Mouse (Mus musculus): ENCODE data around the gene Sntb2.
"Not testable (repeated sequence)": the region's sequence is repeated elsewhere in the genome, so short reads cannot be mapped to it uniquely, and the experiment has no call there.

Gene Sntb2

DNA sequence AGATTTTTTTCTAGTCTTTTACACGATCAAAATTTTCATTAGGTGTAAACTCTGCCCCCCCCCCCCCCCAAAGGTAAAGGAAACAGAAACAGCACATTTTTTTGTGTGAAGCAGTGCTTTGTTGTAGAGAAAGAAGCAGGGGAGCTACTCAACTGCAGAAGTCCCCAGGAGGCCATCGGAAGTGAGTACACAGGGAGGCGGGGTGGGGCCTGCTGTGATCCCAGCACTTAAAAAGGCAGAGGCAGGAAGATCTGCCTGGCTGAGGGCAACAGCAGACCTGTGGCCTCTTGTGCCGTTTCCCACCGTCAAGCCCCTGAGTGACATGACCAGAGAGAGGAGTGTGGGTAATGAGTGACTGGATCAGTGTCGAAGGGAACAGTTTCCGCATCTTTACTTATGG is 39.2 kb downstream of the Sntb2 start:
- peak; percentile 38 for DNase-seq

DNA sequence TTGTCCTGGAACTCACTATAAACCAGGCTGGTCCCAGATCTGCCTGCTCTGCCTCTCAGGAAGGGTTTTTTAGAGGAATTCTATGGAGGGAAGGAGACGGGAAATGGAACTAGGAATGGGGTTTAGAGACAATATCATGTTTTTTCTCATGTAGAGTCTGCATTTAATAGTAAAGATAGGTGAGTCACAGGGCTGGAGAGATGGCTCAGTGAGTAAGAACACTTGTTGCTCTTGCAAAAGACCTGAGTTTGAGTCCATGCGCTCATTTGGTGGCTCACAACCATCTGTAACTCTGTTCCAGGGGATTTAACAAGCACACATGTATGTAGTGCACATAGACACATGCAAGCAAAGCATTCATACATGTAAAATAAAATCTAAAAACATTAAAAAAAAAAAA is 40.2 kb downstream of the Sntb2 start:
- no peak for DNase-seq

DNA sequence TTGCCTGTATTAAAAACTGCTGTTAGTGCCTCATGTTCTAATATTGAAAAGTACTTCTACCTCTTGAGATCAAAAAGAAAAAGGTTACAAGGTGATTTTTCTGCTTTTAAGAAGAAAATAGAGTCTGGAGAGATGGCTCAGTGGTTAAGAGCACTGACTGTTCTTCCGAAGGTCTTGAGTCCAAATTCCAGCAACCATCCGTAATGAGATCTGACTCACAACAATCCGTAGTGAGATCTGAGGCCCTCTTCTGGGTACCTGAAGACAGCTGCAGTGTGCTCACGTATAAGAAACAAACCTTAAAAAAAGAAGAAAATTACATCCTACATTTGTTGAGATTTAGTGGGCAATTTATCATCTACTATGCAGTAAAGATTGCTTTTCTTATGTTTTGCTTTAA is 40.9 kb downstream of the Sntb2 start:
- DNase-seq = no peak

- DNase-seq = no peak
Measured at GRCm38 (mm10) chr8:106978755-106979251, 43.3 kb downstream of the Sntb2 start.

DNA sequence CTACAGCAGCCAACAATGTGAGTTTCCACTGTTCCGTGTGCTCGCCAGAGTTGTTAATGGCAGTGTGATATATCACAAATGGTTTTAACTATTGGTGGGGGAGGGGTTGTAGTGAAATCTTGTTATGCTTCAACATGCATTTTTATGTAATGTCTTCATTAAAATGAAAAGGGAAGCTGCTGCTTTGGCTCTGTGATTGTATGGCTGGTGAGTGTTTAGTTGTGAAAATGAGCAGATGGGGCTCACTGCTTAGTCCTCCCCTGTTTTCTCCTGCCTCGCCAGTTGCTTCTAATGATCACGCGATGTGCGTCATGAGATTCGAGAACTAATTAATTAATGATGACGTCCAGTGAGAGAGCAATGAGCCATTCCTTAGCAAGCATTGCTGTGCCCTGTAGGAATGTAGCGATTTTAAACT is 49.9 kb downstream of the Sntb2 start:
- no peak for DNase-seq

DNA sequence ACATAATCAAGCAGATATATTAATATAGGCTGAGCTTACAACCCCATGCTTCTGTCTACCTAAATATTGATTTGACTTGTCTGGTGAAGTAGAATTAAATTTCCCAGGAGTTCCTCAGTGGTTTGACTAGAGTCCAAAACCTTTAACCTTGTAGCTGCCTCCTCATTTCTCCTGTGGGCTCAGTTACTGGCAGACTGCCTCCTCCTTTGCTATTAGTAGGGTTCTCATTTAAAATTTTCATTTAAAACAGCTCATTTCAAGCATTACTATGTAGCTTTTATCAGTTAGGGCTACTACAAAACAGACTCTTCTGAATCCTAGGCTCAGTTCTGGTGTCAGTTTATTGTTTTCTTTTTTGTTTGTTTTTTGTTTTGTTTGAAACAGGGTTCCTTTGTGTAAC is 50.4 kb downstream of the Sntb2 start:
- DNase-seq = no peak

- DNase-seq = no peak
Measured at GRCm38 (mm10) chr8:106987557-106987956, 52.0 kb downstream of the Sntb2 start.

DNA sequence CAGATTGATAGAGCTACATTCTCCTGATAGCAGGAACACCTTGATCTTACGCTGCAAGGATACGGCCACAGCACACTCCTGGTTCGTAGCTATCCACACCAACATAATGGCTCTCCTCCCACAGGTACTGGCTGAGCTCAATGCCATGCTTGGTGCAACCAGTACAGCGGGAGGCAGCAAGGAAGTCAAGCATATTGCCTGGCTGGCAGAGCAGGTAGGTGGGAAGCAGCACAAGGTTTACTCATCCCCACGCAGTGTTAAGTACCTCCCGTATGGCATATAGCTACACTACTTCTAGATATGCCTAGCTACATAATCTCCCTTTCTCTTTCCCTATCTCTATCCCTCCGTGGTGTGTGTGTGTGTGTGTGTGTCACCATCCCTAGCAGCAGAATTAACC is 55.8 kb downstream of the Sntb2 start:
- DNase-seq = no peak

- DNase-seq = peak; percentile 20
Measured at GRCm38 (mm10) chr8:106996339-106996738, 60.8 kb downstream of the Sntb2 start.

- no peak for DNase-seq
Measured at GRCm38 (mm10) chr8:106997416-106997815, 61.9 kb downstream of the Sntb2 start.

DNA sequence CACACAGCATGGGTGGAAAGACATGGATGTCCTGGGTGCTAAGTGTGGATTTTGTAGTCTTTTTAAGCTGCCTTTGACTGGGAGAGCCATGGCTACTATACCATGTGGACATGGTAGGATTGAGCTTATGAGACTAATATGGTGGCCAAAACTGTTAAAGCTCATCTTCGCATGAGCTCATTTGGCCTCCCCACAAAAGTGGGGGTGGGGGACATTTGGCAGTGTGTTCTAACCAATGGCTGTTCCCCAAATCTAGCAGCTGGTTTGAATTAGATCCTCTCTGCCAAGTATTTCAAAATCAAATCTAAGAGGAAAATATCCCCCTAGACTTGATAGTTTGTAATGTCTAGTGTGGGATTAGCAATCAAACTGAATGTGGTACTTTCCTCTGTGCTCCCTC is 63.5 kb downstream of the Sntb2 start:
- DNase-seq = no peak

DNA sequence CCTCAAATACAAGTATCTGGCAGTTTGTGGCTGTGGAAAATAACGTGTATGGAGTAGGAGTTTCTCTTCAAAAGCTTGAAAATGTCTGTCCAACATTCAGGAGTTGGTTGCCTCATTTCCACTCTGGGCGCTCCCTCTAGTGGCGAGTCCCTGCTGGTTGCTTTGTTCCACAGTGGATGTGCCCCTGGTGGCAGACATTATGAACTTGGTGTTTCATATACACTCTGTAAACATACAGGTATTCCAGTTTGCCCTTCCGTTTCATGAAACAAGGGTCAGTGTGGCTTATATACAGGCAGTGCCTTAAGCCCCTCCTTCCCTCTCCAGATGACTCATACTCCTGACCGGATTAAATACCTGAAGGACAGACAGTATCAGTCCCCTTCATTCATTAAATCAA is 67.0 kb downstream of the Sntb2 start:
- DNase-seq = peak; percentile 95

- no peak for DNase-seq
Measured at GRCm38 (mm10) chr8:107007795-107008194, 72.2 kb downstream of the Sntb2 start.

DNA sequence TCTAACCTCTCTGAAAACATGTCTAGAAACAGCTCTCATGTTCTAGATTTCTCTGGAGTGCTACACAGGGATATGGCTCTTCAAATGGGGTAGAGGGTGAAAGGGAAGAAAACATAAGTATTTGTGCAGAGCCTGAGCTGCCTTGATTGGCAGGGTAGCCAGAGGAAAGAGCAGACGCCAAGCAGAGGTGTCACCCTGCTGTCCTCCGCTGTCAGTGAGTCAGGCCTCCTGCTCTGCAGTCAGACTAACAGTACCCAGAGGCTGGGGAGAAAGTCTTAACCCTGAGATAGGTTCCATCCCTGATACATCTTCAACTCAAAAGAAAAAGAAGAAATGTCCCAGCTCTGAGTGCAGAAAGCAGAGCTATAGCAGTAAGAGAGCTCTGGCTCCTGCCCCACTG is 77.1 kb downstream of the Sntb2 start:
- DNase-seq = no peak

GRCm38 (mm10) chr8:107014915-107015314 is 79.4 kb downstream of the Sntb2 start:
- no peak for DNase-seq

GRCm38 (mm10) chr8:107023479-107023878 is 87.9 kb downstream of the Sntb2 start:
- DNase-seq = no peak

GRCm38 (mm10) chr8:107029310-107029709 is 93.8 kb downstream of the Sntb2 start:
- DNase-seq = no peak

DNA sequence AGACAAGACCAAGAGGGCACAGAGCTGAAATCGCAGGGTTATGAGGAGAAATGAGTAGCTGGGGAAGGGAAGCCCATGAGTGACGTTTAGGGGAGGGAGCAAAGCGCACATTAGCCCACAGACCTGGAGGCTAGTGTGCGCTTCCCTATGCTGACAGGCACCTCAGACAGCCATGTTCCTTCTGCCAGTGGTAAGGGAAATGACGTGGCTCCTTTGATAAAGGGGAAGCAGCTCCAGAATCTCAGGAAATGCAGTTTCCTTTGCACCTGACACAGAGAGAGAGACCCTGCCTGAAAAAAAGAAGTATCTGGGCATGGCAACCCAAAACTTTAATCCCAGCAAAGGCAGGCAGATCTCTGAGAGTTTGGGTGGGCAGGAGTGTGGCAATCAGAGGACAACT is 94.5 kb downstream of the Sntb2 start:
- no peak for DNase-seq

DNA sequence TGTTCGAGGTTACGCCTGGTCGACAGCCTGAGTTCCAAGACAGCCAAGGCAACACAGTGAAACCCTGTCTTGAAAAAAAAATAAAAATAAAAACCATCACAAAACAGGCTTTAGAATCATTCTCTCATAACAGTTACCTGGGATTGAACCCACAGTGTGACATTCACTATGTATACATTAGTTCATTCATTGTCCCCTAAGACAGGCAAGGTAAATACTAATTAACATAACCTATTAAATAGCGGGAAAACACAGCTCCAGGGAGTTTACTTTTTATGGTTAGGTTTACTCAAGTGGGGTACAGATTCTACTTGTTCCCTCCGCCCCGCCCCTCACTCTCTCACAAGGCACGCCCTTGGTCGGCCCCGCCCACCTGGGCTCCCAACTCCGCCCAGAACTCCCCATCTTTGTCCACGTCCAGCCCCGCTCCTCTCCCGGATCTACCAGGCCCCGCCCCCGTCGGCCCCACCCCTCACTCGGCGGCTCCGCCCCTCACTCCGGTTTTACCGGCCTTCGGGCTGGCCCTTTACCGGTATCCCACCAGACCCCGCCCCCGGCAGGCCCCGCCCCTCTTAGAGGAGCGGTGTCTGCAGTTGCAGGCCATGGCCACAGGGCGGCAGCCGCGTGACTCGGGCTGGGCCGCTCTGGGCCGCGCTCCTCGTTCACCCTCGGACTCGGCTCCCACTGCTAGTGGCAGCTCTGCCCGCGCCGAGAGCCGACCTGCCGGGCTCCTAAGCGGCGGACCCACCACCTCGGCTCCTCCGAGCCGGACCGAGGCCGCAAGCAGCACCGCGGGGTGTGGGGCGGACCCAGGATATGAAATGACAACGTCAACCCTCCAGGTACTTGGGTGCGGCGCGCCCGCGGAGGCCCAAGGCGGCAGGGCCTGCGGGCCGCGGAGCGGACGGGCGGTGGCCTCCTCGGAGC is 95.4 kb downstream of the Sntb2 start, which contains the start of gene Vps4a:
Gene Vps4a (plus strand): TSS at position 573 of the 927 bp plus-strand sequence.
- DNase-seq = peak; percentile 98

- DNase-seq = no peak
Measured at GRCm38 (mm10) chr8:107031577-107032090, 96.1 kb downstream of the Sntb2 start.

DNA sequence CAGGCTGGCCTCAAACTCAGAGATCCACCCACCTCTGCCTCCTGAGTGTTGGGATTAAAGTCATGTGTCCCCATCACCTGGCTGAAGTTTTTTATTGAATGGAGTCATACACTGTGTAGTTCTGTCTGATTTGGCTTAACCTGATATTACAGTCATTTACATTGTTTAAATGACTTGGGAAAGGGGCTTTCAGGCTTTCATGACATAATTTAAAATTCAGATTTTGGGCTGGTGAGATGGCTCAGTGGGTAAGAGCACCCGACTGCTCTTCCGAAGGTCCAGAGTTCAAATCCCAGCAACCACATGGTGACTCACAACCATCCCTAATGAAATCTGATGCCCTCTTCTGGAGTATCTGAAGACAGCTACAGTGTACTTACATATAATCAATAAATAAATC is 98.1 kb downstream of the Sntb2 start:
- DNase-seq = not testable (repeated sequence)

GRCm38 (mm10) chr8:107035641-107036040 is 100.1 kb downstream of the Sntb2 start:
- no peak for DNase-seq

DNA sequence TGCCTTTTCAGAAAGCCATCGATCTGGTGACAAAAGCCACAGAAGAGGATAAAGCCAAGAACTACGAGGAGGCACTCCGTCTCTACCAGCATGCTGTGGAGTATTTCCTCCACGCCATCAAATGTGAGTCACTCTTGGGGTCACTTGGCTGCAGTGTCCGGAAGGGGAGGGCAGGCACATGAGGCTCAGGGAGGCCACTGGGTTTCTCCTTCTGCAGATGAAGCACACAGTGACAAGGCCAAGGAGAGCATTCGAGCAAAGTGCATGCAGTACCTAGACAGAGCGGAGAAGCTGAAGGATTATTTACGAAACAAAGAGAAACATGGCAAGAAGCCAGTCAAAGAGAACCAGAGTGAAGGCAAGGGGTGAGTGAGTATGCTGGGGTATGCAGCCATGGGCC is 101.1 kb downstream of the Sntb2 start:
- DNase-seq = no peak

DNA sequence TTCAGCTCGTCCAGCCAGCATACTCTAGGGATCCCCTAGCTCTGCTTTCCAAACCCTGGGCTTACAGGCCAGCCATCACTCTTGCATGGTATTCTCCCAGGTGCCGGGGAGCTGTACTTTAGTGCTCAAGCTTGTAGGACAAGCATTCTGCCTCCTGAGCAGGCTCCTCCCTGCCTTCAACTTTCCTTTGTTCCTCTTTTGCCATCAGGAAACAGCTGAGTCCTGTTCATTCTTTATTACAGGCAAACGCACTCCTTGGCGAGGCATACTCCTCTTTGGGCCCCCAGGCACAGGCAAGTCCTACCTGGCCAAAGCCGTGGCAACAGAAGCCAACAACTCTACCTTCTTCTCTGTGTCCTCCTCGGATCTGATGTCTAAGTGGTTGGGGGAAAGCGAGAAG is 105.1 kb downstream of the Sntb2 start:
- DNase-seq = no peak

Data from thymus, postnatal 4 days (tissue).